Mouse (Mus musculus): ENCODE results near the gene Trpc2. TPM values are rescaled to one million over a fixed set of nuclear protein-coding genes. Genes with fewer than 3 reads are reported as not detected.

The Trpc2 gene
- total and polyA plus RNA-seq, 3 experiments = not detected

DNA sequence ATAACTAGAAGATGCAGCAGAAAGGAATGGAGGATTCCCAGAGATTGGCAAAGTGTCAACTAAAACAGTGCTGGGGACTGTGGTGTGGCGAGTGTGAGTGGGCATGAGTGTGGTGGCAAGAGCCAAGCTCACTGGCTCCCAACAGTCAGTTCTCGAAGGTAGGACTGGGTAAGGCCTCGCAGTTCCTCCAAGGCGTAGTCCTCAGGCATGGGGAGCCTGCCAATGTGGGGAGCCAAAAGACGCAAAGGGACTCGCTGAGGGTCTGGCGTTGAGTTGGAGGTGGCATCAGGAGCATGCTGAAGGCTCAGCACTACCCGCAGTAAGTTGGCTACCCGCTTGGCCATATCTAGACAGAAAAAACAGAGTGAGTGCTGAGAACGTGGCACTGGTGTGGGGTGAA lies 37.4 kb downstream of the Trpc2 start:
- TF ChIP-seq MAFK (IDR thresholded peaks at IDR 0.05; ENCODE audit: borderline replicate concordance, low read depth, low read length) = no peak
- TF ChIP-seq TAL1 (IDR thresholded peaks at IDR 0.05; ENCODE audit: low read length) = no peak
- no peak for TF ChIP-seq GABPA (IDR thresholded peaks at IDR 0.05; ENCODE audit: low read depth, low read length)
- TF ChIP-seq MYB (IDR thresholded peaks at IDR 0.05; ENCODE audit: low read depth, low read length) = no peak
- no peak for TF ChIP-seq TCF12 (IDR thresholded peaks at IDR 0.05; ENCODE audit: low read depth, low read length)
- no peak for TF ChIP-seq RAD21 (IDR thresholded peaks at IDR 0.05; ENCODE audit: low read depth, low read length)
- no peak for TF ChIP-seq USF1 (IDR thresholded peaks at IDR 0.05; ENCODE audit: low read depth, low read length)
- TF ChIP-seq ZC3H11A (IDR thresholded peaks at IDR 0.05; ENCODE audit: low read depth, low read length) = no peak
- TF ChIP-seq MAZ (IDR thresholded peaks at IDR 0.05; ENCODE audit: low read depth, low read length) = no peak
- TF ChIP-seq MEF2A (IDR thresholded peaks at IDR 0.05; ENCODE audit: extremely low read depth, insufficient replicate concordance, low read depth, low read length, poor library complexity, severe bottlenecking) = no peak
- no peak for TF ChIP-seq CTCF (IDR thresholded peaks at IDR 0.05 in 2 of 3, conservative IDR thresholded peaks at IDR 0.05 in 1 of 3; ENCODE audit: control insufficient read depth in 1 of 3, insufficient read depth in 1 of 3, low read depth in 2 of 3, low read length in 3 of 3, poor library complexity in 1 of 3, severe bottlenecking in 1 of 3)
- H3K27ac ChIP-seq (ENCODE audit: control insufficient read depth, low read depth, low read length) = no peak overlapping the region
- no peaks in the 10 kb centered on the region; a peak in 1 of 4 replicates for H3K27me3 ChIP-seq (ENCODE audit: control insufficient read depth in 1 of 2, insufficient read depth in 2 of 2, low read length in 2 of 2)
- no peak for DNase-seq (ENCODE audit: low read depth, low spot score)
- no peaks in the 10 kb centered on the region for H3K9me3 ChIP-seq (replicated peaks; ENCODE audit: insufficient read depth, low read length)
- H3K4me1 ChIP-seq (ENCODE audit: control insufficient read depth in 1 of 2, insufficient read depth in 2 of 2, low read length in 2 of 2) = no peaks in the 10 kb centered on the region
- H3K36me3 ChIP-seq (ENCODE audit: control insufficient read depth in 1 of 2, insufficient read depth in 2 of 2, low read length in 2 of 2) = peaks cover 0 to 23% of the 10 kb centered on the region in 2 experiments; a peak in 2 of 4 replicates
- no peak overlapping the region for H3K4me3 ChIP-seq (ENCODE audit: control insufficient read depth in 1 of 2, insufficient read depth in 1 of 2, low read depth in 2 of 2, low read length in 2 of 2)
- no peak overlapping the region for H3K9ac ChIP-seq (ENCODE audit: control insufficient read depth, low read depth, low read length, poor library complexity, severe bottlenecking)
- no peaks in the 10 kb centered on the region for H3K79me2 ChIP-seq (ENCODE audit: control insufficient read depth, insufficient read depth, low read length, poor library complexity)

DNA sequence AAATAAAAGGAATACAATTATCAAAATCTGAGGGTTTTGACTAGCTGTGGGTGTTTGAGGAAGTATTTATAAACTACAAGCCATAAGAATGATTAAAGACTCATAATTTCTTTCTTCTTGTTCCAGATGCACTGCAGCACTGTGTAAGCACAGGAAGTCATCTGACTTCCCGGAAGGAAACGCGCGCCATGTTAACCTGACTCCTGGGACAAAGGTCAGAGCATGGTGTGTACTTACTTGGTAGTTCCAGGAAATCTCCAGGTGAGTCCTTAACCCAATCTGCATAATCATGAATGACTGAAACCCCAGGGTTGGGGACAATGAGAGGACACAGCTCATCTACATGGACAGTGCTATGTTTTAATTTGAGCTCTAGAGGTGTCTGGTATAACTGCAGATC lies 49.5 kb downstream of the Trpc2 start:
- H3K79me2 ChIP-seq (ENCODE audit: control insufficient read depth, insufficient read depth, low read length, poor library complexity) = no peaks in the 10 kb centered on the region
- H3K9me3 ChIP-seq (replicated peaks; ENCODE audit: insufficient read depth, low read length) = no peaks in the 10 kb centered on the region
- H3K9ac ChIP-seq (ENCODE audit: control insufficient read depth, low read depth, low read length, poor library complexity, severe bottlenecking) = no peak overlapping the region
- TF ChIP-seq ZNF384 (IDR thresholded peaks at IDR 0.05; ENCODE audit: low read depth, low read length) (no peak), RCOR1 (IDR thresholded peaks at IDR 0.05; ENCODE audit: low read depth, low read length) (no peak), CHD1 (IDR thresholded peaks at IDR 0.05; ENCODE audit: low read depth, low read length) (no peak), TBP (IDR thresholded peaks at IDR 0.05; ENCODE audit: low read depth, low read length) (no peak), ETS1 (IDR thresholded peaks at IDR 0.05; ENCODE audit: low read depth, low read length) (no peak), E2F4 (IDR thresholded peaks at IDR 0.05; ENCODE audit: borderline replicate concordance, low read depth, low read length) (no peak), SMC3 (IDR thresholded peaks at IDR 0.05; ENCODE audit: low read depth, low read length) (no peak), UBTF (IDR thresholded peaks at IDR 0.05; ENCODE audit: borderline replicate concordance, insufficient read depth, low read depth, low read length) (no peak), TCF12 (IDR thresholded peaks at IDR 0.05; ENCODE audit: low read depth, low read length) (no peak), ZMIZ1 (IDR thresholded peaks at IDR 0.05; ENCODE audit: low read depth, low read length) (no peak), GABPA (IDR thresholded peaks at IDR 0.05; ENCODE audit: low read depth, low read length) (no peak), NELFE (IDR thresholded peaks at IDR 0.05; ENCODE audit: low read depth, low read length) (no peak), EP300 (IDR thresholded peaks at IDR 0.05; ENCODE audit: low read depth in 1 of 2, low read length in 2 of 2) (no peak), HCFC1 (IDR thresholded peaks at IDR 0.05; ENCODE audit: low read depth, low read length) (no peak), BHLHE40 (IDR thresholded peaks at IDR 0.05; ENCODE audit: borderline replicate concordance, low read depth, low read length) (no peak), POLR2A (IDR thresholded peaks at IDR 0.05; ENCODE audit: control insufficient read depth in 1 of 2, insufficient read depth in 1 of 2, low read depth in 1 of 2, low read length in 2 of 2, poor library complexity in 1 of 2) (no peak)
- no peaks in the 10 kb centered on the region for H3K27me3 ChIP-seq (ENCODE audit: control insufficient read depth in 1 of 2, insufficient read depth in 2 of 2, low read length in 2 of 2)
- H3K36me3 ChIP-seq (ENCODE audit: control insufficient read depth in 1 of 2, insufficient read depth in 2 of 2, low read length in 2 of 2) = peaks cover 0 to 64% of the 10 kb centered on the region in 2 experiments; a peak in 2 of 4 replicates
- no peak overlapping the region for H3K4me3 ChIP-seq (ENCODE audit: control insufficient read depth in 1 of 2, insufficient read depth in 1 of 2, low read depth in 2 of 2, low read length in 2 of 2)
- DNase-seq (ENCODE audit: low read depth, low spot score) = no peak
- no peak overlapping the region for H3K27ac ChIP-seq (ENCODE audit: control insufficient read depth, low read depth, low read length)
- H3K4me1 ChIP-seq (ENCODE audit: control insufficient read depth in 1 of 2, insufficient read depth in 2 of 2, low read length in 2 of 2) = no peaks in the 10 kb centered on the region
